15 mouse cellular contexts compared by ENCODE assay signal in genomic region chr12:105883799-105884514, GRCm38 (mm10).
DNase-seq lines count a peak whose midpoint lies in the region; ATAC-seq and TF ChIP-seq lines count a peak whose summit lies in the region.
"Had no signal": no experiment of that assay in that cellular context is flagged by ENCODE, and none has a peak within 500 bp of the region (broad histone marks: within the 10 kb centered on the region; RNA-seq: fewer than 3 reads in every experiment).

No protein-coding gene starts in this region.

- 77% methylated on average over 12 of the region's 12 CpGs for WGBS in forebrain, embryonic 12.5 days
- WGBS in forebrain, postnatal 0 days, result 75% methylated on average over 12 of the region's 12 CpGs
- WGBS in neural tube, embryonic 13.5 days, result 62% methylated on average over 12 of the region's 12 CpGs

- DNase-seq in forebrain, postnatal 0 days, result no peak
- no peak for DNase-seq in embryo, embryonic 10.5 days (ENCODE audit: low spot score)
- DNase-seq: adrenal gland, adult 8-10 months; heart, postnatal 4 days; right cerebral cortex, postnatal 25 days had no signal

- no peak overlapping the region for H3K9ac ChIP-seq in forebrain, embryonic 12.5 days
- H3K9ac ChIP-seq in forebrain, postnatal 0 days, result no peak overlapping the region
- H3K9ac ChIP-seq in neural tube, embryonic 13.5 days, result no peak overlapping the region
- H3K9ac ChIP-seq: heart, embryonic 12.5 days; limb, embryonic 12.5 days had no signal

- no peak overlapping the region for H3K4me2 ChIP-seq in forebrain, embryonic 12.5 days
- 0 out of 2 replicates have a peak overlapping the region, but pooled peaks have one; percentile 13 for H3K4me2 ChIP-seq in forebrain, postnatal 0 days (ENCODE audit: low read depth)
- H3K4me2 ChIP-seq in neural tube, embryonic 13.5 days, result no peak overlapping the region
- H3K4me2 ChIP-seq: heart, embryonic 12.5 days; limb, embryonic 12.5 days had no signal

- H3K4me3 ChIP-seq in megakaryocyte, embryonic 14.5 days (replicated peaks), result peak overlapping the region; percentile 2
- no peak overlapping the region for H3K4me3 ChIP-seq in forebrain, embryonic 12.5 days (replicated peaks)
- no peak overlapping the region for H3K4me3 ChIP-seq in forebrain, postnatal 0 days (ENCODE audit: low read depth, low read length)
- no peak overlapping the region for H3K4me3 ChIP-seq in neural tube, embryonic 13.5 days
- H3K4me3 ChIP-seq: heart, embryonic 12.5 days; left cerebral cortex, adult 2 months; limb, embryonic 12.5 days had no signal

- ATAC-seq in megakaryocyte, adult 5-6 weeks (ENCODE audit: poor library complexity, severe bottlenecking), result no peak
- peak; percentile 24; the same call in 1 of the 2 replicates for ATAC-seq in forebrain, embryonic 12.5 days (ENCODE audit: low FRiP score)
- ATAC-seq in forebrain, postnatal 0 days, result no peak
- ATAC-seq in neural tube, embryonic 13.5 days (ENCODE audit: low read depth), result 0 out of 2 replicates have a peak, but pooled peaks have one; percentile 62
- no peak for ATAC-seq in megakaryocyte progenitor cell, adult 5-6 weeks (replicated peaks; ENCODE audit: poor library complexity)
- ATAC-seq: CD4-positive, CD25-positive, alpha-beta regulatory T cell, adult 4 months; inflammation-experienced regulatory T-cells, adult 6 months had no signal

- peaks cover 29% of the 10 kb centered on the region for H3K9me3 ChIP-seq in megakaryocyte, embryonic 14.5 days
- peaks cover 12% of the 10 kb centered on the region for H3K9me3 ChIP-seq in forebrain, embryonic 12.5 days
- H3K9me3 ChIP-seq in forebrain, postnatal 0 days (ENCODE audit: low read length), result no peaks in the 10 kb centered on the region; the same call in 1 of the 2 replicates
- peaks cover 14% of the 10 kb centered on the region; the same call in 1 of the 2 replicates for H3K9me3 ChIP-seq in neural tube, embryonic 13.5 days

- TF ChIP-seq CTCF in forebrain, postnatal 0 days (IDR thresholded peaks at IDR 0.05; ENCODE audit: low read depth), result no peak

- no peaks in the 10 kb centered on the region for H3K36me3 ChIP-seq in megakaryocyte, embryonic 14.5 days (replicated peaks; ENCODE audit: low read length)
- no peaks in the 10 kb centered on the region for H3K36me3 ChIP-seq in forebrain, embryonic 12.5 days (replicated peaks)
- no peaks in the 10 kb centered on the region for H3K36me3 ChIP-seq in forebrain, postnatal 0 days (ENCODE audit: insufficient read depth)
- no peaks in the 10 kb centered on the region for H3K36me3 ChIP-seq in neural tube, embryonic 13.5 days
- H3K36me3 ChIP-seq: heart, embryonic 12.5 days; limb, embryonic 12.5 days had no signal

- peaks cover 14% of the 10 kb centered on the region for H3K27me3 ChIP-seq in megakaryocyte, embryonic 14.5 days (replicated peaks)
- H3K27me3 ChIP-seq in forebrain, embryonic 12.5 days, result no peaks in the 10 kb centered on the region
- H3K27me3 ChIP-seq in forebrain, postnatal 0 days (ENCODE audit: insufficient read depth, low read length), result no peaks in the 10 kb centered on the region
- no peaks in the 10 kb centered on the region for H3K27me3 ChIP-seq in neural tube, embryonic 13.5 days

- H3K27ac ChIP-seq in forebrain, embryonic 12.5 days, result peak overlapping the region; percentile 87
- no peak overlapping the region for H3K27ac ChIP-seq in forebrain, postnatal 0 days (ENCODE audit: low read depth, low read length)
- peak overlapping the region; percentile 73; the same call in 1 of the 2 replicates for H3K27ac ChIP-seq in neural tube, embryonic 13.5 days (replicated peaks)
- H3K27ac ChIP-seq: left cerebral cortex, adult 2 months; limb, embryonic 12.5 days had no signal

- no peaks in the 10 kb centered on the region for H3K4me1 ChIP-seq in megakaryocyte, embryonic 14.5 days
- peaks cover 25% of the 10 kb centered on the region for H3K4me1 ChIP-seq in forebrain, embryonic 12.5 days
- 0 out of 2 replicates have a peak, but pooled peaks cover 8% of the 10 kb centered on the region for H3K4me1 ChIP-seq in forebrain, postnatal 0 days (ENCODE audit: insufficient read depth)
- peaks cover 18% of the 10 kb centered on the region for H3K4me1 ChIP-seq in neural tube, embryonic 13.5 days (replicated peaks)
- H3K4me1 ChIP-seq: heart, embryonic 12.5 days had no signal

Comparison
In these comparisons a context has a peak if more than half of its experiments do, and no peak if none do; other contexts are left out.
1. ATAC-seq: peak in forebrain, embryonic 12.5 days (single experiment) and neural tube, embryonic 13.5 days (single experiment); none in megakaryocyte, adult 5-6 weeks (single experiment), forebrain, postnatal 0 days (single experiment) and megakaryocyte progenitor cell, adult 5-6 weeks (single experiment).